Mouse (Mus musculus) ES-E14 (cell line): ENCODE data around the gene Astn2.

Experiments used
- CHD2 ChIP-seq: IDR thresholded peaks from 2 replicates; pipeline ENCODE4 v1.6.1; 2014; ENCODE audit warnings: mild to moderate bottlenecking, low read depth, low read length, inconsistent platforms
- ZC3H11A ChIP-seq: IDR thresholded peaks from 2 replicates; pipeline ENCODE4 v1.6.1; 2012; ENCODE audit warnings: low read depth, mild to moderate bottlenecking, inconsistent platforms, low read length, borderline replicate concordance
- ZNF384 ChIP-seq: IDR thresholded peaks from 2 replicates; pipeline ENCODE4 v1.6.1; 2012; ENCODE audit warnings: low read depth, low read length, inconsistent platforms

DNA sequence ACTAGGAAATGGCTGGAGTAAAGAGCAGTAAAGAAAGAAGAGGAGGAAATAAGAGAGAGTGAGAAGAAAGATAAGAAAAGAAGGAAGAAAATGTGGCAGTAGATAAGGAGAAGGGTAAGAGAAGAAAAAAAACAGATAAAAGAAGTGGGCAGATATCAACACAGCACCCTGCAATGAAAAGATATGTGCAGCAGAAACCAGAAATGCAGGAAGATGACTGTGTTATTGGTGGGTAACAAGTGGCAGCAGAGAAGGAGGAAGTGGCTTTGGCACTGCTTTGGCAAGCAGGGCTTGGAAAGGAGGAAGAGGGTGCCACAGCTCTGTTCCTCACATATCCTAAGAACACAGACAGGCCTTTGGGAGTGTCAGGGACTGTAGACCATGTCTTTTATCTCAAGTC is 347.2 kb downstream of the Astn2 start:
- TF ChIP-seq CHD2 (no peak), ZC3H11A (no peak), ZNF384 (no peak)
